Mouse (Mus musculus) stomach, embryonic 14.5 days (tissue): ENCODE results near the gene Sdk1. TPM values are rescaled to one million over a fixed set of nuclear protein-coding genes. Genes with fewer than 3 reads are reported as not detected.

ENCODE experiments used
- ATAC-seq: fragments of 200-750 bp; cut with Nextera tagmentation; 2 replicates; pipeline ENCODE4 v1.8.0; 2017; ENCODE audit warnings: low read depth, moderate TSS enrichment; ENCODE audit not compliant: insufficient number of reproducible peaks, insufficient read depth, low FRiP score
- H3K27ac ChIP-seq: fragments of 300-500 bp; sonication (generic); 2 replicates; pipeline ENCODE4 v1.5.1; 2014; ENCODE audit warnings: mild to moderate bottlenecking, low read length, moderate library complexity, mixed read lengths
- H3K27me3 ChIP-seq: fragments of 300-500 bp; sonication (generic); 2 replicates; pipeline ENCODE4 v1.6.1; 2014; ENCODE audit warnings: low read length, control low read depth, mixed read lengths; ENCODE audit not compliant: control insufficient read depth, insufficient read depth
- H3K36me3 ChIP-seq: fragments of 300-500 bp; sonication (generic); 2 replicates; pipeline ENCODE4 v1.6.1; 2014; ENCODE audit warnings: mild to moderate bottlenecking, control low read depth, low read length, moderate library complexity, mixed read lengths; ENCODE audit not compliant: control insufficient read depth, insufficient read depth
- H3K4me1 ChIP-seq: fragments of 300-500 bp; sonication (generic); 2 replicates; pipeline ENCODE4 v1.6.1; 2014; ENCODE audit warnings: low read length, control low read depth, mixed read lengths; ENCODE audit not compliant: control insufficient read depth, insufficient read depth
- H3K4me2 ChIP-seq: fragments of 300-500 bp; sonication (generic); replicated peaks from 2 replicates; pipeline ENCODE4 v1.6.1; 2014; ENCODE audit warnings: low read depth, low read length, control low read depth
- H3K4me3 ChIP-seq: fragments of 300-500 bp; sonication (generic); 2 replicates; pipeline ENCODE4 v1.5.1; 2014; ENCODE audit warnings: low read depth, low read length, control low read depth
- H3K9ac ChIP-seq: fragments of 300-500 bp; sonication (generic); replicated peaks from 2 replicates; pipeline ENCODE4 v1.6.1; 2014; ENCODE audit warnings: low read depth, mild to moderate bottlenecking, control low read depth, low read length, moderate library complexity, mixed read lengths
- H3K9me3 ChIP-seq: fragments of 300-500 bp; sonication (generic); 2 replicates; pipeline ENCODE4 v1.6.1; 2016; ENCODE audit warnings: low read depth, low read length, control low read depth; ENCODE audit not compliant: control insufficient read depth
- WGBS: fragments of 180-500 bp; shearing (Covaris S2); extraction: QIAGEN DNeasy Blood & Tissue Kit; methylation state at CpG from one replicate; pipeline ENCODE4 v1.1.7; 2014; 5-methylcytosine and 5-hydroxymethylcytosine counted together
- polyA plus RNA-seq: library from polyadenylated mRNA; unstranded; fragments of >200 nt; fragmentation: Nextera tagmentation; extraction: Ambion mirVana; gene quantifications from 2 replicates; pipeline ENCODE4 v1.2.1, GENCODE M21; 2014

Gene Sdk1
- polyA plus RNA-seq, 1 experiment from 2014 or later = 5.6 TPM

- Histone ChIP-seq H3K9me3 (no peaks in the 10 kb centered on the region), H3K4me3 (no peak overlapping the region), H3K27ac (no peak overlapping the region), H3K4me2 (no peak overlapping the region), H3K36me3 (no peaks in the 10 kb centered on the region), H3K4me1 (no peaks in the 10 kb centered on the region), H3K27me3 (no peaks in the 10 kb centered on the region), H3K9ac (no peak overlapping the region)
- WGBS = 83% methylated on average over 7 of the region's 7 CpGs
- ATAC-seq = no peak
Observed at GRCm38 (mm10) chr5:141952708-141953490, 711.6 kb downstream of the Sdk1 start.

- no peak for ATAC-seq
- Histone ChIP-seq H3K27me3 (no peaks in the 10 kb centered on the region), H3K27ac (no peak overlapping the region), H3K4me2 (no peak overlapping the region), H3K9ac (no peak overlapping the region), H3K36me3 (no peaks in the 10 kb centered on the region), H3K9me3 (no peaks in the 10 kb centered on the region), H3K4me3 (no peak overlapping the region), H3K4me1 (no peaks in the 10 kb centered on the region)
Observed at GRCm38 (mm10) chr5:141971071-141971470, 729.8 kb downstream of the Sdk1 start.

GRCm38 (mm10) chr5:141979511-141979910 is 738.2 kb downstream of the Sdk1 start:
- no peak overlapping the region for H3K4me3 ChIP-seq
- no peak overlapping the region for H3K27ac ChIP-seq

GRCm38 (mm10) chr5:141980746-141981145 is 739.5 kb downstream of the Sdk1 start:
- Histone ChIP-seq H3K4me2 (no peak overlapping the region), H3K4me1 (no peaks in the 10 kb centered on the region), H3K36me3 (no peaks in the 10 kb centered on the region), H3K27me3 (no peaks in the 10 kb centered on the region), H3K4me3 (no peak overlapping the region), H3K27ac (no peak overlapping the region), H3K9me3 (no peaks in the 10 kb centered on the region), H3K9ac (no peak overlapping the region)
- WGBS = 84% methylated on average over 6 of the region's 6 CpGs
- ATAC-seq = no peak

More at GRCm38 (mm10) chr5:141979511-141979910, 738.2 kb downstream of the Sdk1 start:
- Histone ChIP-seq H3K27me3 (no peaks in the 10 kb centered on the region), H3K36me3 (no peaks in the 10 kb centered on the region), H3K4me2 (no peak overlapping the region), H3K4me1 (no peaks in the 10 kb centered on the region), H3K9me3 (no peaks in the 10 kb centered on the region), H3K9ac (no peak overlapping the region)
- no peak for ATAC-seq

- no peak for ATAC-seq
- no peaks in the 10 kb centered on the region for H3K4me1 ChIP-seq
- H3K4me3 ChIP-seq = no peak overlapping the region
- H3K9ac ChIP-seq = no peak overlapping the region
- no peaks in the 10 kb centered on the region for H3K27me3 ChIP-seq
- no peaks in the 10 kb centered on the region for H3K36me3 ChIP-seq
- WGBS = 79% methylated on average over 4 of the region's 4 CpGs
- no peak overlapping the region for H3K4me2 ChIP-seq
- H3K9me3 ChIP-seq = no peaks in the 10 kb centered on the region
- no peak overlapping the region for H3K27ac ChIP-seq
Observed at GRCm38 (mm10) chr5:141984322-141984721, 743.0 kb downstream of the Sdk1 start.

GRCm38 (mm10) chr5:141985003-141985402 is 743.7 kb downstream of the Sdk1 start:
- H3K27me3 ChIP-seq = no peaks in the 10 kb centered on the region
- WGBS = 10% methylated on average over 8 of the region's 8 CpGs

GRCm38 (mm10) chr5:141985551-141985950 is 744.3 kb downstream of the Sdk1 start:
- 86% methylated on average over 4 of the region's 4 CpGs for WGBS
- H3K4me3 ChIP-seq = no peak overlapping the region
- H3K4me2 ChIP-seq = no peak overlapping the region
- ATAC-seq = no peak
- H3K9me3 ChIP-seq = no peaks in the 10 kb centered on the region
- H3K9ac ChIP-seq = no peak overlapping the region
- no peaks in the 10 kb centered on the region for H3K27me3 ChIP-seq
- no peaks in the 10 kb centered on the region for H3K4me1 ChIP-seq
- no peaks in the 10 kb centered on the region for H3K36me3 ChIP-seq
- no peak overlapping the region for H3K27ac ChIP-seq

More at GRCm38 (mm10) chr5:141985003-141985402, 743.7 kb downstream of the Sdk1 start:
- H3K4me3 ChIP-seq = no peak overlapping the region
- H3K4me2 ChIP-seq = no peak overlapping the region
- H3K27ac ChIP-seq = no peak overlapping the region
- H3K9ac ChIP-seq = no peak overlapping the region
- H3K9me3 ChIP-seq = no peaks in the 10 kb centered on the region
- no peaks in the 10 kb centered on the region for H3K4me1 ChIP-seq
- no peaks in the 10 kb centered on the region for H3K36me3 ChIP-seq
- no peak for ATAC-seq

GRCm38 (mm10) chr5:141987287-141987799 is 746.1 kb downstream of the Sdk1 start:
- ATAC-seq = no peak
- Histone ChIP-seq H3K9me3 (no peaks in the 10 kb centered on the region), H3K4me3 (no peak overlapping the region), H3K36me3 (no peaks in the 10 kb centered on the region), H3K4me2 (no peak overlapping the region), H3K27ac (no peak overlapping the region), H3K9ac (no peak overlapping the region), H3K4me1 (no peaks in the 10 kb centered on the region), H3K27me3 (no peaks in the 10 kb centered on the region)
- WGBS = 19% methylated on average over 1 of the region's 1 CpGs

- no peaks in the 10 kb centered on the region for H3K4me1 ChIP-seq
- no peak overlapping the region for H3K4me3 ChIP-seq
- H3K9ac ChIP-seq = no peak overlapping the region
- H3K4me2 ChIP-seq = no peak overlapping the region
- 73% methylated on average over 5 of the region's 5 CpGs for WGBS
- no peaks in the 10 kb centered on the region for H3K27me3 ChIP-seq
- H3K9me3 ChIP-seq = no peaks in the 10 kb centered on the region
- no peaks in the 10 kb centered on the region for H3K36me3 ChIP-seq
- no peak for ATAC-seq
- H3K27ac ChIP-seq = no peak overlapping the region
Observed at GRCm38 (mm10) chr5:141988685-141989084, 747.4 kb downstream of the Sdk1 start.
